Mouse (Mus musculus): Measurements from ENCODE around the gene Ncf1. TPM values are rescaled to one million over a fixed set of nuclear protein-coding genes. Genes with fewer than 3 reads are reported as not detected.

The Ncf1 gene
- 225 and 342 TPM in 2 replicates for total RNA-seq (2012; rRNA removed)
- 263 and 287 TPM in 2 replicates for total RNA-seq (2014; rRNA removed)
- 299 and 302 TPM in 2 replicates for polyA plus RNA-seq (2012; ENCODE audit: insufficient read length, low read depth)

DNA sequence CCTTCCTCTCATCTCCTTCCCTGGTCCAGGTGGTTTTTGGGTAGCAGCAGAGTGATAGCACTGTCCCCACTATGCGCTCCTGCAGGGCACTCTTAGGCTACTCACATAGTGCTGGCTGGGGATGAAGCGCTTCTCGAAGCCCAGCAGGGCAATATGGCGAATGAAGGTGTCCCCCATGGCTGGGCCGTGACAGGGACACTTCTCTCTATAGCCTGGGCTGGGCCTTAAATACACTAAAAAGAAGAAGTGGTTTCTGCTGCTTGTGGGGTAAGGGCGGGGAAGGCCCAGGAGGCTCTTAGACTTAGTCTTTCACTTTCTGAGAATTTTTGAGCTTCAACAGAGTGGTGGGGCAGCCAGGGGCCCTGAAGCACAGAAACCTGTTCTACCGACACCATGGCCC, at the start of gene Ncf1:
Gene Ncf1, minus strand, starts transcription at position 235 of the 400 bp plus-strand sequence.
- peaks cover 23% of the 10 kb centered on the region for H3K79me2 ChIP-seq (replicated peaks; ENCODE audit: control insufficient read depth, extremely low read depth, insufficient read depth, poor library complexity, severe bottlenecking)
- H3K9me3 ChIP-seq (replicated peaks; ENCODE audit: low read length), result no peaks in the 10 kb centered on the region
- dilution Hi-C loops (cut with MboI; ENCODE audit: extremely low pct_ligation_motif_present, extremely low pct_unique_long_range_greater_than_20kb, low sequenced_read_pairs), result no loop called here
- H3K4me2 ChIP-seq (ENCODE audit: insufficient read depth, low read depth, poor library complexity, severe bottlenecking), result peak within 1 kb of the TSS; percentile 60
- H3K9ac ChIP-seq (ENCODE audit: insufficient read depth, low read depth), result peak within 1 kb of the TSS; percentile 96
- H3K4me3 ChIP-seq (replicated peaks in 1 of 3; ENCODE audit: low read depth in 2 of 3, low read length in 2 of 3, poor library complexity in 1 of 3), result peak within 1 kb of the TSS; percentile 71 to 91 (median 84)
- H3K27ac ChIP-seq (ENCODE audit: insufficient read depth, low read depth), result peak within 1 kb of the TSS; percentile 100
- TF ChIP-seq TCF12 (IDR thresholded peaks at IDR 0.05; ENCODE audit: low read depth, low read length) (peak; percentile 92), EP300 (IDR thresholded peaks at IDR 0.05; ENCODE audit: low read length) (peak; percentile 82; the same call in 1 of the 2 replicates), MAFK (IDR thresholded peaks at IDR 0.05; ENCODE audit: insufficient replicate concordance, low read length) (no peak), NRF1 (IDR thresholded peaks at IDR 0.05; ENCODE audit: low read depth, low read length) (0 out of 2 replicates have a peak, but pooled peaks have one; percentile 29), GABPA (IDR thresholded peaks at IDR 0.05; ENCODE audit: insufficient replicate concordance, low read depth, low read length) (no peak), MAX (IDR thresholded peaks at IDR 0.05; ENCODE audit: low read length) (peak; percentile 22; the same call in 1 of the 2 replicates), CHD2 (IDR thresholded peaks at IDR 0.05; ENCODE audit: low read length) (no peak; the same call in none of the 2 replicates), CTCF (conservative IDR thresholded peaks at IDR 0.05 in 1 of 2, IDR thresholded peaks at IDR 0.05 in 1 of 2; ENCODE audit: low read depth in 2 of 2, low read length in 2 of 2) (no peak), JUN (IDR thresholded peaks at IDR 0.05; ENCODE audit: insufficient read depth, low read depth, low read length) (no peak), NELFE (IDR thresholded peaks at IDR 0.05; ENCODE audit: low read depth, low read length) (peak; percentile 73; the same call in 1 of the 2 replicates), PAX5 (IDR thresholded peaks at IDR 0.05; ENCODE audit: low read length) (no peak), USF2 (conservative IDR thresholded peaks at IDR 0.05; ENCODE audit: low read depth, low read length) (no peak), TBP (conservative IDR thresholded peaks at IDR 0.05; ENCODE audit: low read depth, low read length) (peak; percentile 92), RCOR1 (conservative IDR thresholded peaks at IDR 0.05; ENCODE audit: low read depth, low read length) (no peak), HCFC1 (IDR thresholded peaks at IDR 0.05; ENCODE audit: low read depth, low read length) (no peak), BHLHE40 (IDR thresholded peaks at IDR 0.05; ENCODE audit: low read depth, low read length) (peak; percentile 74), RAD21 (IDR thresholded peaks at IDR 0.05; ENCODE audit: low read depth, low read length) (no peak; the same call in 1 of the 2 replicates), POLR2AphosphoS2 (IDR thresholded peaks at IDR 0.05; ENCODE audit: low read depth, low read length) (0 out of 2 replicates have a peak, but pooled peaks have one; percentile 51), SMC3 (IDR thresholded peaks at IDR 0.05; ENCODE audit: low read depth, low read length) (no peak; the same call in 1 of the 2 replicates), JUND (conservative IDR thresholded peaks at IDR 0.05; ENCODE audit: low read depth, low read length) (no peak), KAT2A (IDR thresholded peaks at IDR 0.05; ENCODE audit: insufficient replicate concordance, low read length) (no peak), MEF2A (IDR thresholded peaks at IDR 0.05; ENCODE audit: borderline replicate concordance, low read depth, low read length) (peak; percentile 95), SIN3A (IDR thresholded peaks at IDR 0.05; ENCODE audit: low read length) (peak; percentile 73), USF1 (IDR thresholded peaks at IDR 0.05; ENCODE audit: low read depth, low read length) (no peak), IRF4 (IDR thresholded peaks at IDR 0.05; ENCODE audit: low read depth, low read length) (peak; percentile 88), POLR2A (IDR thresholded peaks at IDR 0.05; ENCODE audit: low read depth, low read length) (peak; percentile 85), ELF1 (IDR thresholded peaks at IDR 0.05; ENCODE audit: low read depth, low read length) (peak; percentile 36; the same call in 1 of the 2 replicates), ZKSCAN1 (IDR thresholded peaks at IDR 0.05; ENCODE audit: borderline replicate concordance, low read depth, low read length) (no peak), CHD1 (IDR thresholded peaks at IDR 0.05; ENCODE audit: low read depth, low read length) (peak; percentile 91; the same call in 1 of the 2 replicates), MAZ (IDR thresholded peaks at IDR 0.05; ENCODE audit: low read depth, low read length) (peak; percentile 84), ZNF384 (IDR thresholded peaks at IDR 0.05; ENCODE audit: low read depth, low read length) (no peak), MXI1 (IDR thresholded peaks at IDR 0.05; ENCODE audit: low read depth, low read length) (peak; percentile 71; the same call in 1 of the 2 replicates), ZMIZ1 (IDR thresholded peaks at IDR 0.05; ENCODE audit: low read depth, low read length) (peak; percentile 96), E2F4 (IDR thresholded peaks at IDR 0.05; ENCODE audit: insufficient replicate concordance, low read depth, low read length) (no peak), ZC3H11A (IDR thresholded peaks at IDR 0.05; ENCODE audit: low read depth, low read length) (no peak), MYC (IDR thresholded peaks at IDR 0.05; ENCODE audit: low read depth, low read length) (no peak; the same call in 1 of the 2 replicates), ETS1 (conservative IDR thresholded peaks at IDR 0.05; ENCODE audit: low read depth, low read length) (peak; percentile 76), UBTF (IDR thresholded peaks at IDR 0.05; ENCODE audit: low read depth, low read length) (peak; percentile 92)
- in situ Hi-C loops (cut with MboI; ENCODE audit: low pct_ligation_motif_present, low pct_unique_long_range_greater_than_20kb, low sequenced_read_pairs), result no loop called here
- H3K36me3 ChIP-seq (replicated peaks in 1 of 2; ENCODE audit: control insufficient read depth in 1 of 2, insufficient read depth in 1 of 2, low read length in 1 of 2), result peaks cover 16 to 30% of the 10 kb centered on the region in 2 experiments
- H3K4me1 ChIP-seq (ENCODE audit: control insufficient read depth in 1 of 2, insufficient read depth in 2 of 2), result peaks cover 34 to 54% of the 10 kb centered on the region in 2 experiments
- H3K27me3 ChIP-seq (replicated peaks), result no peaks in the 10 kb centered on the region
- peak; percentile 90 for DNase-seq (ENCODE audit: extremely low read depth)
